Mouse (Mus musculus) C2C12 (cell line): Measurements from ENCODE around the gene Bbs12.

ENCODE experiments used
- CEBPB ChIP-seq: IDR thresholded peaks from one replicate; pipeline ENCODE4 v1.6.1; 2011; ENCODE audit warnings: low read depth, mild to moderate bottlenecking, control low read depth, moderate library complexity
- CTCF ChIP-seq: IDR thresholded peaks from one replicate; pipeline ENCODE4 v1.5.1; 2011; ENCODE audit not compliant: control insufficient read depth, insufficient read depth, insufficient read length
- MAX ChIP-seq: IDR thresholded peaks from one replicate; pipeline ENCODE4 v1.6.1; 2011; ENCODE audit warnings: mild to moderate bottlenecking, control low read depth
- MYOD1 ChIP-seq: IDR thresholded peaks from one replicate; pipeline ENCODE4 v1.6.1; 2011; ENCODE audit warnings: low read depth; ENCODE audit not compliant: control insufficient read depth, insufficient read length
- USF1 ChIP-seq: IDR thresholded peaks from one replicate; pipeline ENCODE4 v1.6.1; 2011; ENCODE audit warnings: low read depth, mild to moderate bottlenecking, control low read depth, moderate library complexity

- no peak for TF ChIP-seq MYOD1
- TF ChIP-seq CTCF, result no peak
- no peak for TF ChIP-seq USF1
- TF ChIP-seq CEBPB, result no peak
- no peak for TF ChIP-seq MAX
These were observed 21.3 kb upstream of the Bbs12 start for GRCm38 (mm10) chr3:37290881-37291541.
